Mouse (Mus musculus): ENCODE measurements at regions not wholly inside any gene's neighbourhood (a gene's known extent, or its start where the extent isn't known, plus 50 kb on each side); places are given as distances from the start of the nearest gene placed in this dataset.

GRCm38 (mm10) chr12:16477572-16477971 lies 133.2 kb downstream of the Lpin1 start:
- DNase-seq (ENCODE audit: low spot score in 2 of 2): no peak

GRCm38 (mm10) chr12:16474361-16475080 lies 136.2 kb downstream of the Lpin1 start:
- DNase-seq (ENCODE audit: low spot score in 2 of 2): no peak

GRCm38 (mm10) chr12:16457419-16457818 lies 153.3 kb downstream of the Lpin1 start:
- DNase-seq (ENCODE audit: low spot score in 2 of 2): no peak

- DNase-seq (ENCODE audit: low spot score in 2 of 2): no peak
These were observed 159.9 kb downstream of the Lpin1 start for GRCm38 (mm10) chr12:16450771-16451435.

- no peak for DNase-seq (ENCODE audit: low spot score in 2 of 2)
These were observed 172.0 kb downstream of the Lpin1 start for GRCm38 (mm10) chr12:16438717-16439116.

GRCm38 (mm10) chr12:16436961-16437360 lies 173.8 kb downstream of the Lpin1 start:
- no peak for DNase-seq (ENCODE audit: low spot score in 2 of 2)

GRCm38 (mm10) chr12:16436255-16436654 lies 174.5 kb downstream of the Lpin1 start:
- DNase-seq (ENCODE audit: low spot score in 2 of 2): no peak

- DNase-seq (ENCODE audit: low spot score in 2 of 2): no peak
These were observed 176.0 kb downstream of the Lpin1 start for GRCm38 (mm10) chr12:16434739-16435138.

GRCm38 (mm10) chr12:16434225-16434624 lies 176.5 kb downstream of the Lpin1 start:
- DNase-seq (ENCODE audit: low spot score in 2 of 2): no peak

GRCm38 (mm10) chr12:16425980-16426379 lies 184.8 kb downstream of the Lpin1 start:
- no peak for DNase-seq (ENCODE audit: low spot score in 2 of 2)

GRCm38 (mm10) chr12:16424526-16424925 lies 186.2 kb downstream of the Lpin1 start:
- DNase-seq (ENCODE audit: low spot score in 2 of 2): no peak

- no peak for DNase-seq (ENCODE audit: low spot score in 2 of 2)
These were observed 215.0 kb downstream of the Lpin1 start for GRCm38 (mm10) chr12:16395720-16396119.

GRCm38 (mm10) chr12:16392851-16393250 lies 217.9 kb downstream of the Lpin1 start:
- no peak for DNase-seq (ENCODE audit: low spot score in 2 of 2)

- no peak for DNase-seq (ENCODE audit: low spot score in 2 of 2)
These were observed 219.0 kb downstream of the Lpin1 start for GRCm38 (mm10) chr12:16391630-16392269.

GRCm38 (mm10) chr12:16391163-16391562 lies 219.6 kb downstream of the Lpin1 start:
- DNase-seq (ENCODE audit: low spot score in 2 of 2): no peak

GRCm38 (mm10) chr12:16387035-16387434 lies 223.7 kb downstream of the Lpin1 start:
- no peak for DNase-seq (ENCODE audit: low spot score in 2 of 2)

- DNase-seq (ENCODE audit: low spot score in 2 of 2): peak in 1 of 2 experiments; percentile 37
These were observed 226.4 kb downstream of the Lpin1 start for GRCm38 (mm10) chr12:16384396-16384795.

- peak in 1 of 2 experiments; percentile 79 for DNase-seq (ENCODE audit: low spot score in 2 of 2)
These were observed 227.2 kb downstream of the Lpin1 start for GRCm38 (mm10) chr12:16383499-16383935.

- no peak for DNase-seq (ENCODE audit: low spot score in 2 of 2)
These were observed 228.3 kb downstream of the Lpin1 start for GRCm38 (mm10) chr12:16382417-16382988.

- no peak for DNase-seq (ENCODE audit: low spot score in 2 of 2)
These were observed 229.7 kb downstream of the Lpin1 start for GRCm38 (mm10) chr12:16381026-16381425.

GRCm38 (mm10) chr12:16380346-16380745 lies 230.4 kb downstream of the Lpin1 start:
- no peak for DNase-seq (ENCODE audit: low spot score in 2 of 2)

GRCm38 (mm10) chr12:16379415-16379814 lies 231.4 kb downstream of the Lpin1 start:
- no peak for DNase-seq (ENCODE audit: low spot score in 2 of 2)
